Mouse (Mus musculus) adrenal gland, postnatal 4 days (tissue): ENCODE results near the gene Jaml. TPM values are rescaled to one million over a fixed set of nuclear protein-coding genes. Genes with fewer than 3 reads are reported as not detected.

Experiments
- DNase-seq, 2 experiments: peaks; one replicate each; pipeline ENCODE4 v3.0.0; 2021 to 2022; ENCODE audit warnings: low spot score in 2 of 2, mixed read lengths in 2 of 2
- total RNA-seq, 2 experiments: library from RNA; stranded (reverse); gene quantifications; 2 replicates each; pipeline ENCODE4 v1.2.3; 2021

Jaml gene
- total RNA-seq, 2 experiments from 2014 or later: 1.2 to 1.6 TPM

GRCm38 (mm10) chr9:45077859-45078258 lies 1.1 kb upstream of the Jaml start:
- DNase-seq: no peak

GRCm38 (mm10) chr9:45083132-45083531 lies 4.1 kb downstream of the Jaml start:
- no peak for DNase-seq

- no peak for DNase-seq
Observed at GRCm38 (mm10) chr9:45084556-45084955, 5.6 kb downstream of the Jaml start.

- no peak for DNase-seq
Observed at GRCm38 (mm10) chr9:45085741-45086690, 7.0 kb downstream of the Jaml start.

- no peak for DNase-seq
Observed at GRCm38 (mm10) chr9:45088040-45088439, 9.1 kb downstream of the Jaml start.

- DNase-seq: no peak
Observed at GRCm38 (mm10) chr9:45090811-45091210, 11.8 kb downstream of the Jaml start.

GRCm38 (mm10) chr9:45092641-45093040 lies 13.7 kb downstream of the Jaml start:
- no peak for DNase-seq

- no peak for DNase-seq
Observed at GRCm38 (mm10) chr9:45095149-45095937, 16.4 kb downstream of the Jaml start.

- DNase-seq: no peak
Observed at GRCm38 (mm10) chr9:45097877-45098276, 18.9 kb downstream of the Jaml start.

GRCm38 (mm10) chr9:45098426-45098825 lies 19.4 kb downstream of the Jaml start:
- no peak for DNase-seq

- no peak for DNase-seq
Observed at GRCm38 (mm10) chr9:45102528-45102927, 23.5 kb downstream of the Jaml start.

- no peak for DNase-seq
Observed at GRCm38 (mm10) chr9:45103211-45103979, 24.4 kb downstream of the Jaml start.

GRCm38 (mm10) chr9:45105596-45106374 lies 26.8 kb downstream of the Jaml start:
- no peak for DNase-seq

GRCm38 (mm10) chr9:45115706-45116105 lies 36.7 kb downstream of the Jaml start:
- no peak for DNase-seq

GRCm38 (mm10) chr9:45116819-45117218 lies 37.8 kb downstream of the Jaml start:
- DNase-seq: no peak

GRCm38 (mm10) chr9:45117741-45118431 lies 38.9 kb downstream of the Jaml start, which contains the start of gene Scn2b:
Gene Scn2b, plus strand, starts transcription at chr9:45117782.
- DNase-seq: no peak

GRCm38 (mm10) chr9:45118552-45118951 lies 39.6 kb downstream of the Jaml start:
- no peak for DNase-seq

GRCm38 (mm10) chr9:45119316-45119953 lies 40.5 kb downstream of the Jaml start:
- no peak for DNase-seq

GRCm38 (mm10) chr9:45119954-45120530 lies 41.1 kb downstream of the Jaml start:
- DNase-seq: no peak
